Mouse (Mus musculus) heart, postnatal 0 days (tissue): Measurements from ENCODE around the gene Hao1. TPM values are rescaled to one million over a fixed set of nuclear protein-coding genes. Genes with fewer than 3 reads are reported as not detected.

ENCODE experiments used
- ATAC-seq: fragments of 200-750 bp; cut with Nextera tagmentation; 2 replicates; pipeline ENCODE4 v1.8.0; 2017; ENCODE audit warnings: low read depth, moderate number of reproducible peaks, moderate library complexity; ENCODE audit not compliant: insufficient read depth
- DNase-seq: peaks from one replicate; pipeline ENCODE4 v3.0.0-alpha.2; 2016; ENCODE audit warnings: low spot score
- H3K27ac ChIP-seq: fragments of 300-500 bp; sonication (generic); 2 replicates; pipeline ENCODE4 v1.5.1; 2014; ENCODE audit warnings: low read depth, mild to moderate bottlenecking
- H3K27me3 ChIP-seq: fragments of 300-500 bp; sonication (generic); 2 replicates; pipeline ENCODE4 v1.6.1; 2014; ENCODE audit warnings: low read length, mixed read lengths; ENCODE audit not compliant: control insufficient read depth, insufficient read depth
- H3K36me3 ChIP-seq: fragments of 300-500 bp; sonication (generic); replicated peaks from 2 replicates; pipeline ENCODE4 v1.6.1; 2014; ENCODE audit warnings: low read length, mixed read lengths; ENCODE audit not compliant: control insufficient read depth, insufficient read depth
- H3K4me1 ChIP-seq: fragments of 300-500 bp; sonication (generic); 2 replicates; pipeline ENCODE4 v1.6.1; 2014; ENCODE audit warnings: antibody characterized with exemption; ENCODE audit not compliant: control insufficient read depth, insufficient read depth
- H3K4me2 ChIP-seq: fragments of 300-500 bp; sonication (generic); 2 replicates; pipeline ENCODE4 v1.6.1; 2014; ENCODE audit warnings: low read depth, mild to moderate bottlenecking, low read length, moderate library complexity
- H3K4me3 ChIP-seq: fragments of 300-500 bp; sonication (generic); 2 replicates; pipeline ENCODE4 v1.5.1; 2014; ENCODE audit warnings: low read depth, low read length
- H3K9ac ChIP-seq: fragments of 300-500 bp; sonication (generic); replicated peaks from 2 replicates; pipeline ENCODE4 v1.6.1; 2014; ENCODE audit warnings: low read depth, low read length, mixed read lengths
- H3K9me3 ChIP-seq: fragments of 300-500 bp; sonication (generic); replicated peaks from 2 replicates; pipeline ENCODE4 v1.6.1; 2016; ENCODE audit warnings: low read length; ENCODE audit not compliant: control insufficient read depth
- CTCF ChIP-seq: IDR thresholded peaks from 2 replicates; pipeline ENCODE4 v1.5.1; 2016; ENCODE audit warnings: antibody characterized with exemption, control low read depth, low read depth
- EP300 ChIP-seq: IDR thresholded peaks from 2 replicates; pipeline ENCODE4 v1.6.1; 2016; ENCODE audit warnings: antibody characterized with exemption, low read depth
- WGBS: fragments of 180-500 bp; shearing (Covaris S2); extraction: QIAGEN DNeasy Blood & Tissue Kit; methylation state at CpG from one replicate; pipeline ENCODE4 v1.1.7; 2014; 5-methylcytosine and 5-hydroxymethylcytosine counted together
- polyA plus RNA-seq: library from polyadenylated mRNA; unstranded; fragments of >200 nt; fragmentation: Nextera tagmentation; extraction: Ambion mirVana; gene quantifications from 2 replicates; pipeline ENCODE4 v1.2.1, GENCODE M21; 2015
- total RNA-seq: library from RNA; depleted of rRNA; stranded (reverse); fragments of >200 nt; gene quantifications from 2 replicates; pipeline ENCODE4 v1.2.3, GENCODE M21; 2014; ENCODE audit warnings: low replicate concordance

Gene Hao1
- total and polyA plus RNA-seq, 2 experiments from 2014 or later = 0.07 TPM; not detected in 1

GRCm38 (mm10) chr2:134545116-134545515 lies 9.1 kb downstream of the Hao1 start:
- Histone ChIP-seq H3K4me1 (no peaks in the 10 kb centered on the region), H3K36me3 (no peaks in the 10 kb centered on the region), H3K27ac (no peak overlapping the region), H3K9me3 (no peaks in the 10 kb centered on the region), H3K4me2 (no peak overlapping the region), H3K27me3 (no peaks in the 10 kb centered on the region), H3K4me3 (no peak overlapping the region), H3K9ac (no peak overlapping the region)
- no peak for TF ChIP-seq EP300
- no peak for TF ChIP-seq CTCF
- 56% methylated on average over 5 of the region's 5 CpGs for WGBS
- ATAC-seq = no peak
- DNase-seq = no peak

DNA sequence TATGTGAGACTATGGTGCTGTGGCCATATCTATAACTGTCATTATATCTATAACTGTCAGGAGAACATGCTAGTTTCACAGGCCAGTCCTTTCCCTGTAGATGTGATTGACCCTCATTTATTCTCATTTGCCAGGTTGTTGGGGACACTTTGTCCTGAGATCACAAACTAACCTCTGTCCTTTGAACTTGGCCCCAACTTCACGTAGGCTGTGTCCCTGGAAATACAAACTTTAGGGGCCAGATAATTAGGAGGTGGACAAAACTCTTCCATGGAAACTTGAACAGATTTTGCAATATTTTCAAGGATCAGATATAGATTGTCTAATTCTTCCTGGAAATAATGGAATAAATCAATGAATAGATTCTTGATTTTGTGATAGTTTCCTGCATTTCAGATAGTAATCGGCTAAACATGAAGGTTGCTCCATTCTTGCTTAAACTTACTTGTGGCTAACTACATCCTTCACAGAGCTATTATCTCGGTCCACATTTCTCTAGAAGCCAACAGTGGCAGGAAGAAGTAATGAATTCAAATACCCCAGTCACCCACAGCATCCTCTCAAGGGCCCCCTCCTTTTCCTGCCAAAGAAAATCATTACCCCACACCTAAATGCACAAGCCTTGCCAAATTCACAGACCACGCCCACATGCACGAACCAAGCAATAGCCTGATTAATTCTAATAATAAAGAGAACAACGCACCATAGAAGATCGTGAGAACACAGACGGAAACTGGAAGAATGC lies 9.7 kb downstream of the Hao1 start:
- H3K9ac ChIP-seq = no peak overlapping the region
- no peak overlapping the region for H3K4me3 ChIP-seq
- no peak overlapping the region for H3K27ac ChIP-seq
- no peaks in the 10 kb centered on the region for H3K27me3 ChIP-seq
- no peaks in the 10 kb centered on the region for H3K4me1 ChIP-seq
- DNase-seq = no peak
- no peaks in the 10 kb centered on the region for H3K9me3 ChIP-seq
- WGBS = 61% methylated on average over 8 of the region's 8 CpGs
- H3K4me2 ChIP-seq = no peak overlapping the region
- TF ChIP-seq CTCF = no peak
- TF ChIP-seq EP300 = no peak
- no peaks in the 10 kb centered on the region for H3K36me3 ChIP-seq
- no peak for ATAC-seq

- no peak for DNase-seq
- H3K4me1 ChIP-seq = no peaks in the 10 kb centered on the region
- no peak overlapping the region for H3K9ac ChIP-seq
- ATAC-seq = no peak
- no peak overlapping the region for H3K4me3 ChIP-seq
- no peaks in the 10 kb centered on the region for H3K27me3 ChIP-seq
- H3K9me3 ChIP-seq = no peaks in the 10 kb centered on the region
- no peak overlapping the region for H3K4me2 ChIP-seq
- no peak overlapping the region for H3K27ac ChIP-seq
- TF ChIP-seq EP300 = no peak
- peak; percentile 30 for TF ChIP-seq CTCF
- no peaks in the 10 kb centered on the region for H3K36me3 ChIP-seq
- 41% methylated on average over 2 of the region's 2 CpGs for WGBS
Observed at GRCm38 (mm10) chr2:134543501-134543900, 10.7 kb downstream of the Hao1 start.

DNA sequence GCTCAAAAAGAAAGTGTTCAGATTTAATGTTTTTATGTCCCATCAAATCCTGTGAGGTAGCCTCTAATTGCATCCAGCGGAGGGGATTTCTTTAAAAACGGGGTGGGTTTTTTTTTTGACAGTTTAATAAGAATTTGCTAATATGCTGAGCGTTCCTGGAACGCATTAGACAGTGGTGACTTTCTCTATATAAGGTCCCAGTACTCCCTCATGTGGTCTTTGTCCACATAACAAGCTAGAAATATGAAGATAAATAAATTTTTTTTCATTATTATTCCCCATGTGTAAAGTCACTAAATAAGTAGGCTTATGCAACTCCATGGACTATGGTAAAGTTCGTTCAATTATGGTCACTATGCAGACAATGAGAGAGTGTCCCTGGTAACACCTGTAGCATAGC lies 13.1 kb downstream of the Hao1 start:
- ATAC-seq (no peak), DNase-seq (no peak)
- peak overlapping the region; percentile 6; the same call in 1 of the 2 replicates for H3K4me3 ChIP-seq
- H3K4me2 ChIP-seq = peak overlapping the region; percentile 48
- no peaks in the 10 kb centered on the region for H3K9me3 ChIP-seq
- no peaks in the 10 kb centered on the region for H3K36me3 ChIP-seq
- TF ChIP-seq EP300 = no peak
- TF ChIP-seq CTCF = peak; percentile 35
- no peaks in the 10 kb centered on the region for H3K27me3 ChIP-seq
- H3K27ac ChIP-seq = no peak overlapping the region
- H3K9ac ChIP-seq = no peak overlapping the region
- no peaks in the 10 kb centered on the region for H3K4me1 ChIP-seq
- 49% methylated on average over 5 of the region's 5 CpGs for WGBS

- H3K27ac ChIP-seq = no peak overlapping the region
- H3K27me3 ChIP-seq = no peaks in the 10 kb centered on the region
- H3K9me3 ChIP-seq = no peaks in the 10 kb centered on the region
- no peak for TF ChIP-seq EP300
- no peak for TF ChIP-seq CTCF
- no peak overlapping the region for H3K4me3 ChIP-seq
- H3K4me1 ChIP-seq = no peaks in the 10 kb centered on the region
- no peak for DNase-seq
- no peak overlapping the region for H3K4me2 ChIP-seq
- ATAC-seq = no peak
- 41% methylated on average over 4 of the region's 4 CpGs for WGBS
- no peaks in the 10 kb centered on the region for H3K36me3 ChIP-seq
- H3K9ac ChIP-seq = no peak overlapping the region
Observed at GRCm38 (mm10) chr2:134538451-134538850, 15.7 kb downstream of the Hao1 start.

- H3K9ac ChIP-seq = no peak overlapping the region
- peak overlapping the region; percentile 39 for H3K4me2 ChIP-seq
- H3K27me3 ChIP-seq = no peaks in the 10 kb centered on the region
- 37% methylated on average over 7 of the region's 7 CpGs for WGBS
- H3K4me1 ChIP-seq = no peaks in the 10 kb centered on the region
- no peak for DNase-seq
- no peaks in the 10 kb centered on the region for H3K9me3 ChIP-seq
- TF ChIP-seq CTCF = no peak
- TF ChIP-seq EP300 = no peak
- peak overlapping the region; percentile 56 for H3K27ac ChIP-seq
- ATAC-seq = 0 out of 2 replicates have a peak, but pooled peaks have one; percentile 17
- no peaks in the 10 kb centered on the region for H3K36me3 ChIP-seq
- H3K4me3 ChIP-seq = peak overlapping the region; percentile 12; the same call in 1 of the 2 replicates
Observed at GRCm38 (mm10) chr2:134528122-134528810, 25.9 kb downstream of the Hao1 start.
